Mouse (Mus musculus): ENCODE measurements around the gene Npas4.
"Not testable (repeated sequence)": the region's sequence is repeated elsewhere in the genome, so short reads cannot be mapped to it uniquely, and the experiment has no call there.

Gene Npas4

DNA sequence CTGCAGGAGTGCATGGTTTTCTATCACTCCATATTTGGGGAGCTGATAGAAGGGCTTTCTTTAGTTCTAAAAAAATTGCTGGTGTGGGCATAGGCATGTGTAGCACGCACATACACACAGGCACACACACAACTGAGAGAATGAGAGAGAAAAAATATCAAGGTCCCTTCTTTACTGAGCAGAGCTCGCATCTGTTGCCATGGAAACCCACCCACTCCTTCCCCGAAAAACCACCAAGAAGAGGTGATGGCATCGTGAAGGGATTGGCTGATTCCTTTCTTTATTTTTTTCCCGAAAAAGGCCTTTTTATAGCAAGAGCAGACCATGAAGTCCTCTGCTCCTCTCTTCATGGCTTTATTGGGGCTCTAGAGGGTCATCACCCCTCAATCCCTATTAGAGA, 3.9 kb upstream of the Npas4 start:
- in situ Hi-C loops (cut with MboI, MseI) = no loop called here

DNA sequence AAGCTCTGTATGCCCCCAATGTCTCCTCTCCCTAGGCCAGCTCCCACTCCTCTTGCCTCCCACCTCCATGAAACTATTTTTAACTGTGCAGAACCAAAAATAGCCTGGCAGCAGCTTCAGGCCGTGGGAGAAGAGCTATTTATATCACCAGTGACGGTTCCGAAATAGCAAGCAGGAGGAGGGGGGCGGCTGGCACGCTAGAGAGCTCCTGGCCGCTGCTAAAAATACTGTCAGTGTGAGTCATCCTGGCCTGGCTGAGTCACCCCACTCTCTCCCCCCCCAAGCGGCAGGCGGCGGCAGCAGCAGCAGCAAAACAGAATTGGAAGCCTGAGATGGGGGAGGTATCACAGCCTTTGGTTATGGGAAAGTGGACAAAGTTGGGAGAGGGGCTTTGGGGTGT, 2.8 kb upstream of the Npas4 start:
- in situ Hi-C loops (cut with MboI, MseI) = no loop called here

DNA sequence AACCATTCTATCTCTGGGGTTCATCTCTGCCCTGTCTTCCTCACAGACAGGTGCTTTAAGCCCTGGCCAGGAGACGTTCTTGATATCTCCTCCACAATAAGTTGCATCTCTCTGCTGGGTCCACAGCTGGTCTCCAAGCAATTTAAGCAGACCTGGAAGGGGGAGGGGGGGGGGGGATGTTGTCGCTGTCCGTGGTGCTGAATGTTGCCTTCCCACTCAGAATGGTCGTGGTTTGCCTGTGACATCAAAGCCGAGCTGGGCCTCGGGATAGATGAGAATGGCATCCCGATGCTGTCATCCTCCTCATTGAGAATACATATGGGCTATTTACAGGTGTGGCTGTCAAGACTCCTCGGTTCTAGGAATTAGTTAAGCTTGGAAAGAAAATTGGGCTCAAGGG, 2.3 kb upstream of the Npas4 start:
- in situ Hi-C loops (cut with MboI, MseI) = no loop called here

DNA sequence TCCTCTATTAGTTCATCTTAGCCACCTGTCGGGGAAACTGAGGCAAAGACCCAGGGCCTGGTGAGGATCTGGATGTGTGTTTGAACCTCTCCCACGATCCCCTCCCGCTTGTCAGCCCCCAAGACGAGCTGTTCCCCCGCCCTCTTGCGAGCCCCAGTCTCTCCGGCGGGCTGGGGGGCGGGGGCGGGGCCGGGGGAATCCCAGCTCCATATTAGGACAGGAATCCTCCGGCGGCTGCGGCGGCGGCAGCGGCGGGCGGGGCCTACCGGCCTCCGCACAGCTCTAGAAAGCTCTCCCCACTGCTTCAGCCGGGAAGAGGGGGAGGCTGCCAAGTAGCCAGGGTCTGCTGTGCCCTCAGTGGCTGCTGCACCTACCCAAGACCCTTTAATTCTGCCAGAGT, 600 bp upstream of the Npas4 start:
- in situ Hi-C loops (cut with MboI, MseI) = no loop called here

DNA sequence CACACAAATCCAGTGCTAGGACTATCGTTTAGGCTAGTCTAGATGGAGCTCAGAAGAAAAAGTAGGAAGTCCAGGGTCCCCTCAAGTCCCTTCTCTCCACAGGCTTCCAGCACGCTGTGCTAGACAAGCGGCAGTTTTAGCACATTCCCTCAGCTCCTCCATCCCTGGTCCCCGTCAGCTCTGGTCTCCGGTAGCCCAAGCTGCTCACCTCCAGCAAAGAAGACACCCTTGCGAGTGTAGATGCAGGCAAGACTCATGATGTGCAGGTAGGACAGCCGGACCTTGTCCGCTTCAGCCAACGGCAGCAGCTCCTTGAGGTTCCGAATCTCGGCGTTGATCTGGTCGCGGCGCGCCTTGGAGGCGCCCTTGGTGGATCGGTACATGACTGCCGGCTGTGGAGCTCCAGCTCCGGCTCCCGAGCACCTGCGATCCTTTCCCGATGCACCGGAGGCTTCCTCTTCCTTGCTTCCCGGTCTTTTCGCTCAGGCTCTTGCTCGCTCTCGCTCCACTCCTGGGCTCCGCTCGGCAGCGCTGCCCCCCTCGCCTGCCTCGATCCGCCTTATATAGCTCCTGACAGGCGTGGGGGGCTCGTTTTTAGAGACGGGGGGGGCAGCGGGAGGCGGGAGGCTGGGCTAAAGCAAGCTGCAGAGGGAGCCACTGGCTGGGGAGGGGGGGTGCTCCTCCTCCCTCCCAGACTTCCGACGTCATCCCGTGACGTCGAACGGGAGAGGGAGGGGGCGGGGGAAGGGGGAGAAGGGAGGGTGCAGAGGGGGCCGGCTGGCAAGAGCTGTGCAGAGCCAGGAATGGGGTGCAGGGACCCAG, 471 bp downstream of the Npas4 start:
- in situ Hi-C loops (cut with MboI, MseI) = no loop called here

DNA sequence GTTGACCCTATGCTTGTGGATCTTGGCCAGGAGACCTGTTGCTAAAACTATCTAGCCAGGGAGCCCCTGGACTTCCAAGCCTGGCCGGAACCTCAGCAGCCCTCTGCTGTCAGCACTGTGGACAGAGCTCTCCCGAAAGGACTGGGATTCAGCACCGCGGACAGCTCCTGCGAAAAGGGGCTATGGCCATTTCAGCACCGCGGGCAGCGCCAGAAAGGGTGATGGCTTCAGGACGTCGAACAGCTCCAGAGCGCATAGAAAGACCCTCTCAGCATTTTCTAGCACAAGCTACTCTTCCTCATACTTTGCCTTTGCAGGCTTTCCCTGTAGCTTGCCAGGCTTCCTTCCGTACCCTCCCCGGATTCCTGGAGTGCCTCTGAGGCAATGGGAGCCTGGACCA, 1.1 kb downstream of the Npas4 start:
- in situ Hi-C loops (cut with MboI, MseI) = no loop called here

DNA sequence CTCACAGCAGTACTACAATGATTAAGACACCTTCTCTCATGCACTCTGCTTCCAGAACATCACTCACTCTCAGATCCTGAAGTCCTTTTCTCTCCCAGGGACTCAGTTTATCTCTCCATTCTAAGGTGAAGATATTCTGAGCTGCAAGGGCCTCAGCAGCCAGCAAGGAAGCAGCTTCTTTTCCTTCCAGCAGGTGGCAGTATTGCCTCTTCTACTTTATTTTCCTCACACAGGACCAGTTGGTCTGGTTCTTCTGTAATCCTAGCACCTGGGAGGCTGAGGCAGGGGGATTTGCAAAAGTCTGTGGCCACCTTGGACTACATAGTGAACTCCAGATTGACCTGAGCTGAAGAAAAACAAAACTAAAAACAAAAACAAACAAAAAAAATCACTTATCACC, 8.3 kb downstream of the Npas4 start:
- in situ Hi-C loops (cut with MboI, MseI) = no loop called here

DNA sequence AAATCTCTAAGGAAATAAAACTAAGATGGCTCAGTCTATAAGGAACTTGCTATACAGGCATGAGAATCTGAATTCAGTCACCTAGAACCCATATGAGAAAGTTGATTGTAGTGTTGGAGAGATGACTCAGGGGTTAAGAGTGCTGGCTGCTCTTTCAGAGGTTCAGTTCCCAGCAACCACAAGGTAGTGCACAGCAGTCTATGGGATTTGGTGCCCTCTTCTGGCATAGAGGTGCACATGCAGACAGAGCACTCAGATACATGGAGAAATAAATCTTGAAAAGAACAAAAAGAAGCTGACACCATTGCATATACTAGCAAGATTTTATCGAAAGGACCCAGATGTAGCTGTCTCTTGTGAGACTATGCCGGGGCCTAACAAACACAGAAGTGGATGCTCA, 21.9 kb downstream of the Npas4 start:
- in situ Hi-C loops (cut with MboI, MseI) = no loop called here

DNA sequence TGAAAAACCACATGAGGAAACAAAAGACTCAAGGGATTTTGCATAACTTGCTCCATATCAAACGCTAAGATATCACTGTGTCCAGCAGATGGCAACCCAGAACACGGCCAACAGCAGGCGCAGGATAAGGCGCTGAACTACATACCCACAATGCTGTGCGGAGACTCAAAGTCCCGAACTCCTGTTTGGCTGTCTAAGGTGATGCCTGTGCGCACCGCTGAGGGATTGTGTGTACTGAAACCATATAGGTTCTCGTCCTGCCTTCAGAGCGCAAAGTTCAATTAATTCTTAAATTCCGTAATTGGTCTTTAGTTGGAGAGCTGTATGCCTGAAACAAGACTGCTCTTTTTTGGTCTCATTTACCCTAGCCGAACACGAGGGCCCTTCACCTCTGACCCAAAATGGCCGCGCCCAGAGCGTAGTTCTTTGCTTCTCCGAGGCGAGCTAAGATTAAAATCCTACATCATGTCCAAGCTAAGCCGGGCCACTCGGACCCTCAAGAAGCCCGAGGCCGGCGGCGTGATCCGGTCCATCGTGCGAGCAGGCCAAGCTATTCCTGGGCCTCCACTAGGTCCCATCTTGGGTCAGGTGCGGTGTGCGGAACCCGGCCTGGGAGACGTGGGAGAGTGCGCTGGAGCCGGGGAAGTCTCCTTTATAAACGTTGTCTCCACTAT, 28.1 kb downstream of the Npas4 start, which contains the start of gene Mrpl11:
TSS of gene Mrpl11 (plus strand) at position 220 of the 674 bp plus-strand sequence.
- in situ Hi-C loops (cut with MboI, MseI) = loop anchor here in 1 of 2 experiments (5.0 kb wide), 1 partner anchor 340 kb away; no protein-coding TSS in a partner anchor

DNA sequence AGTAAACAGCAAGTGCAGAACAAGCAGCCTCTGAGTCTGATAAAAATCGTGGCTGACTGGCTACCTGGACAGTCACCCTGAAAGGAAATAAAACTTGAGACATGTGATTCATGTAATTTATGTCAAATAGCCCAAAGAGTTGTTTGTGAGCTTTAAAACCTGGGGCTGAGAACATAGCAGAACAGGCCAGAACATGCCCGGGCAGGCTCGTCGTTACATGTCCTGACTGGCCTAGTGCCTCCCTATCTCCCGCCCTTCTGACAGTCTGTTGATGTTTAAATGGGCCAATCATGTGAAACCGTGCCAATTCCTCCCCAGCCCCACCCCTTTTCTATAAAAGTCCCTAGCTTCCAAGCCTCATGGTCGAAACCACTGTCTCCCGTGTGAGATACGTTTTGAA, 41.5 kb downstream of the Npas4 start:
- in situ Hi-C loops (cut with MboI, MseI) = not testable (repeated sequence)

DNA sequence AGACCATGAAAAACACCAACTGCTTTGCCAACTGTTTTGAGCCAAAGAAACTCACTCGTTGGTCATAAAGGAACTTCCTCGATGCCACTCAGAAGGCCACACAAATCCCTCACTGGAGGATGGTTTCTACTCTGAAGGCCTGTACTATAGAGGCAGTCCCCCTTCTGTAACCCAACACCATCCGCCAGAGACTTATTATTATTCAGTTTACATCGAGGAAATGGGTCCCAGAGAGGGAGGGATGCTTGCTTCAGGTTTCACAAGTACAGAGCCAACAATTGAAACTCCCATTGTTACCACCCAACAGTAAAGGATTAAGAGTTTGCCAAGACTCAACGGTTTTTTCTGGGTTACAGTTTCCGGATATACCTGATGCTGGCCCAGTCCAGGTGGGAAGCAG, 44.6 kb downstream of the Npas4 start:
- in situ Hi-C loops (cut with MboI, MseI) = no loop called here

DNA sequence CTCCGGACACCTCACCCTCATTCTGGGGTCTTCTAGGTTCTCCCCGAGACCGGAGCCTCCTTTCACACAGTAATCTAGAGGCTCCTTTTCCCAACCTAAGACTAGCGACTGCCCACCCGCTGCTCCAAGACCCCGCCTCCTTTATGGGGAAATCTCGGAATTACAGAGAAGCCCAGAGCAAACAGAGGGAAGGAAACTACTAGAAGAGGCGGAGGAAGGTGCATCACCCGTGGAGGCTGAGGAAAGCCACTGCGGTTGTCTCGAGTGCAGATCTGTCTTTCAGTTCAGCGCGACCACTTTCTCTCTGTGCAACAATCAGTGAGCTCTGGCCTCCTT, 46.9 kb downstream of the Npas4 start:
- in situ Hi-C loops (cut with MboI, MseI) = no loop called here

DNA sequence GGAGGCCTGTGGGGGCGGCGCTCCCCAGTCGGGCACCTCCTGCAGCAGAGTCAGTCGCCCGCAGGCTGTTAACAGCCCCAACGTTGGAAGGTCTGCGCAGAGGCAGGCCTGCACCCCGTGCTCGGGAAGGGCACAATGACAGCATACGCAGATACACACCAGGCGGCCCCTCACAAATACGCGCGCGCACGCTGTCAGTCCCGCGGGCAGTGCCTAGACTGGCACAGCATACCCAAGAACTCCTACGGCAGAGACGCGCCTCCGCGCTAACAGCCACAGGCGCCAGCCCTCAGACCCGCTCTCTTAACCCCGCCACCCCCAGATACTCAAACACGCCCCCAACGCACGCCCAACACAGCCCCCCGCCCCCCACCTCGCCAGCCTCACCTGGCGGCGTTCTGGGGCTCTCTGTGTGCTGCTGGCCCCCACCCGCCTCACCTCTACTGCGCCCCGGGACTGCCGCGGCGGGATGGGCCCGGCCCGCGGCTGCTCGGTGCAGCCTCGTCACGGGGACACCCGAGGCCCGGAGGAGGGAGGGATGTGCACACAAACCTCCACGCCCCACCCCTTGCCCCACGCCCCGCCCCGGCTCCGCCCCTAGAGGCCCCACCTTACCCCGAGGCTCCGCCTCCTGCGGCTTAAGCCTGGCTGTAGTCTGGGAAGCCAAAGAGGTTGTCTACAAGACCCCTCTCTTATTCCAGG, 47.4 kb downstream of the Npas4 start, which contains the start of gene Peli3:
TSS of gene Peli3 (minus strand) at position 577 of the 702 bp plus-strand sequence.
- in situ Hi-C loops (cut with MboI, MseI) = no loop called here

DNA sequence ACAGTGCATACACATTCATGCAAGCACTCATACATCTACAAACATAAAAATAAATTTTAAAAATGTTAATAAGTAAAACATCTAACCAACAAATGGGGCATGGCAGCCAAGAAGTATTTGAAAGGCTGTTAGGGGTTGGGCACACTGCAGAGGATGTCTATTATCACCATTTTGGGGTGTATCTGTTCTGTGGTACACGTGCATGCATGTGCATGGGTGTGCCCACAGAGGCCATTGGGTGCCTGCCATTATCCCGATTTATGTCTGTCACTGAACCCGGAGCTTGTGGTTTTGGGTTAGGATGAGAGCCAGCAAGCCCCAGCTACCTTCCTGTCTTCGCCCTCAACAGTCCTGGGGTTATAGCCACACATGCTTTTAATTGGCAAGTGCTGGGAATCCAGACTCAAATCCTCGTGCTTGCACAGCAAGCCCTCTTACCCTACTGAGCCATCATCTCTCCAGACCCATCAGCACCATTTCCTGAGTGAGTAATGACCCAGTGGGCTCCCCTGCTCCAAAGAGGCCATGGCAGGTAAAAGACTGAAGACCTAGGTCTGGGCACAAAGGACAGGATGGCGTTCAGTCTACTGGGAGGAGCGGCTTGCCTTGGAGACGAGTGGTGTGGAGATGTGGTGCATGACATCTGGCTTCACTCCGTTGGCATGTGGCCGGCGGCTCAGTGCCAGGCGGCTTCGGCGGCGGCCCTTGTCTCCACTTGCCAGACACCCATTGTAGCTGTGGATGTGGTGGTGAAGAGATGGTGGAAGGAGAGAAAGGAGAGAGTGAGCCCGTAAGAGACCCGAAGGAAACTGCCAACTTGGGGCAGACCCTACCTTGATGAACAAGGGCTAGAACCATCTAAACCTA, 52.4 kb downstream of the Npas4 start:
- in situ Hi-C loops (cut with MboI, MseI) = no loop called here

DNA sequence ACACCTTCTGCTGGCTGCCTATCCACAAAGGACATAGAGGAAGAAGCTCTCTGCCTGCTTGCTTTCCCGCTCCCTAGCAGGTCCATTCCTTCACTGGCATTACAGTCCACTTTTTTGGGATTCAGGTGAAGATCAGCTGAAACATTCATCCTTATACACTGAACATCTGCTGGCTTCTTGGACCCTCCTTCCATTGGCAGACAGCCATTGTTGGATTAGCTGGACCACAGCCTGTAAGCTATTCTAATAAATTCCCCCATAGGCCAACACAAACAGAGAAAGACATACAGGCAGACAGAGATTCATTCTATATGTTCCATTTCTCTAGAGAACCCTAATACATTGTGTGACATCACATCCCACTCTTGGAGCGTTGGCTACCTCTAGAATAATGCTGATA, 53.2 kb downstream of the Npas4 start:
- in situ Hi-C loops (cut with MboI, MseI) = no loop called here

All from T-helper 17 cell (primary cell).